Mouse (Mus musculus) cerebellum, adult 8-10 months (tissue): ENCODE data around the gene Itga3.

Source experiments
- DNase-seq: peaks from one replicate; pipeline ENCODE4 v3.0.0; 2022

Gene Itga3

GRCm38 (mm10) chr11:95076536-95077111 is at the start of gene Itga3:
Gene Itga3, minus strand, starts transcription at chr11:95076801.
- DNase-seq = peak; percentile 76

GRCm38 (mm10) chr11:95125366-95125948 is 48.9 kb upstream of the Itga3 start:
- DNase-seq = no peak

GRCm38 (mm10) chr11:95122100-95122489 is 45.5 kb upstream of the Itga3 start:
- DNase-seq = no peak

- DNase-seq = no peak
Observed at GRCm38 (mm10) chr11:95121161-95122099, 44.8 kb upstream of the Itga3 start.

GRCm38 (mm10) chr11:95120633-95121020 is 44.0 kb upstream of the Itga3 start:
- no peak for DNase-seq

GRCm38 (mm10) chr11:95119990-95120632 is 43.5 kb upstream of the Itga3 start, which contains the start of gene Dlx3:
Gene Dlx3, plus strand, starts transcription at chr11:95120119.
- DNase-seq = no peak

- DNase-seq = peak; percentile 63
Observed at GRCm38 (mm10) chr11:95118505-95118904, 41.9 kb upstream of the Itga3 start.

- DNase-seq = peak; percentile 67
Observed at GRCm38 (mm10) chr11:95117030-95117429, 40.4 kb upstream of the Itga3 start.

GRCm38 (mm10) chr11:95110081-95110480 is 33.5 kb upstream of the Itga3 start:
- DNase-seq = no peak

GRCm38 (mm10) chr11:95109000-95109399 is 32.4 kb upstream of the Itga3 start:
- DNase-seq = no peak

GRCm38 (mm10) chr11:95106440-95107236 is 30.0 kb upstream of the Itga3 start:
- peak; percentile 91 for DNase-seq

- no peak for DNase-seq
Observed at GRCm38 (mm10) chr11:95105274-95105874, 28.8 kb upstream of the Itga3 start.

- no peak for DNase-seq
Observed at GRCm38 (mm10) chr11:95104266-95104665, 27.7 kb upstream of the Itga3 start.

GRCm38 (mm10) chr11:95102161-95102904 is 25.7 kb upstream of the Itga3 start:
- no peak for DNase-seq

- DNase-seq = no peak
Observed at GRCm38 (mm10) chr11:95101071-95101788, 24.6 kb upstream of the Itga3 start.

- DNase-seq = no peak
Observed at GRCm38 (mm10) chr11:95100393-95100792, 23.8 kb upstream of the Itga3 start.

- no peak for DNase-seq
Observed at GRCm38 (mm10) chr11:95098346-95099095, 21.9 kb upstream of the Itga3 start.

- no peak for DNase-seq
Observed at GRCm38 (mm10) chr11:95097889-95098288, 21.3 kb upstream of the Itga3 start.

GRCm38 (mm10) chr11:95096608-95097373 is 20.2 kb upstream of the Itga3 start:
- DNase-seq = no peak
